In genomic region chr10:99250874-99251281, GRCm38 (mm10) we compare ENCODE assay signal across 12 mouse cellular contexts. TPM values are rescaled to one million over a fixed set of nuclear protein-coding genes. Genes with fewer than 3 reads are reported as not detected.
A peak's percentile ranks its signal among the peaks of the same experiment; 100 is the strongest.
DNase-seq lines count a peak whose midpoint lies in the region; ATAC-seq lines count a peak whose summit lies in the region.
"Had no signal": no experiment of that assay in that cellular context is flagged by ENCODE, and none has a peak within 500 bp of the region (broad histone marks: within the 10 kb centered on the region; RNA-seq: fewer than 3 reads in every experiment).

No protein-coding gene starts in this region.

- H3K9me3 ChIP-seq in heart, embryonic 11.5 days (replicated peaks; ENCODE audit: control insufficient read depth, low read length): no peaks in the 10 kb centered on the region

- no peak overlapping the region for H3K4me3 ChIP-seq in heart, embryonic 11.5 days (ENCODE audit: low read depth, low read length)

- 44% methylated on average over 11 of the region's 11 CpGs for WGBS in heart, embryonic 11.5 days (ENCODE audit: insufficient replicate concordance)

- intact Hi-C loops in heart, postnatal 14 days (cut with DNase I): no loop called here

- peak overlapping the region; percentile 15; the same call in 1 of the 2 replicates for H3K4me2 ChIP-seq in heart, embryonic 11.5 days

- no peak overlapping the region for H3K9ac ChIP-seq in heart, embryonic 11.5 days (ENCODE audit: low read depth, low read length)
- H3K9ac ChIP-seq: liver, postnatal 0 days had no signal

- DNase-seq in heart, postnatal 14 days: no peak
- peak; percentile 60 for DNase-seq in right cerebral cortex, adult 18-20 months
- no peak for DNase-seq in right cerebral cortex, postnatal 4 days
- no peak for DNase-seq in kidney, postnatal 4 days
- DNase-seq: embryo, embryonic 11 days; gastrocnemius, postnatal 14 days; liver, postnatal 0 days; thymus, postnatal 14 days had no signal

- peaks cover 2% of the 10 kb centered on the region; the same call in 1 of the 2 replicates for H3K4me1 ChIP-seq in heart, embryonic 11.5 days (ENCODE audit: control insufficient read depth, insufficient read depth, low read length)

- no peak for ATAC-seq in heart, embryonic 11.5 days (replicated peaks; ENCODE audit: insufficient number of reproducible peaks, low FRiP score, low TSS enrichment)
- ATAC-seq in granulocyte monocyte progenitor cell, adult 5-6 weeks (replicated peaks; ENCODE audit: poor library complexity, severe bottlenecking): peak; percentile 60
- no peak for ATAC-seq in activated CD4-positive, CD25-positive, alpha-beta regulatory T cell, adult 4 months
- ATAC-seq: hindbrain, embryonic 16.5 days; liver, postnatal 0 days had no signal

- H3K27me3 ChIP-seq in heart, embryonic 11.5 days (ENCODE audit: control insufficient read depth, insufficient read depth, low read length): no peaks in the 10 kb centered on the region

- H3K36me3 ChIP-seq in heart, embryonic 11.5 days (ENCODE audit: control insufficient read depth, insufficient read depth, low read length): no peaks in the 10 kb centered on the region

- no peak overlapping the region for H3K27ac ChIP-seq in heart, embryonic 11.5 days (ENCODE audit: low read depth, low read length)

RNA-seq across cellular contexts. Expression of gene Dusp6, which starts 12.2 kb away (rescaled TPM):
- polyA plus RNA-seq in heart, embryonic 11.5 days (2014; fragmentation: Nextera tagmentation; extraction: Ambion mirVana): 45.5 and 59.9 TPM in 2 replicates
- total RNA-seq in heart, postnatal 14 days (2021): 10 to 100 TPM; 20.9 to 26.1 TPM
- 11.6 and 12.2 TPM in 2 replicates for total RNA-seq in granulocyte monocyte progenitor cell, adult 5-6 weeks (2014; fragmentation: Nextera tagmentation)
- total RNA-seq in granulocyte monocyte progenitor cell, adult 5-6 weeks (2017): 20.0 and 26.9 TPM in 2 replicates
- polyA plus RNA-seq in activated CD4-positive, CD25-positive, alpha-beta regulatory T cell, adult 4 months (2017; shearing (Covaris generic)): 10 to 100 TPM; 26.0 to 35.2 TPM
